Mouse (Mus musculus) heart, postnatal 10 days (tissue): Measurements from ENCODE around the gene Oat. TPM values are rescaled to one million over a fixed set of nuclear protein-coding genes. Genes with fewer than 3 reads are reported as not detected.

Experiments used
- DNase-seq, 2 experiments: peaks; one replicate each; pipeline ENCODE4 v3.0.0; 2021
- intact Hi-C: fragments of 180-260 bp; cut with DNase I; formaldehyde crosslinking; loops from one replicate; pipeline ENCODE4 v1.15.1; 2025
- total RNA-seq, 2 experiments: library from RNA; stranded (reverse); gene quantifications; 2 replicates each; pipeline ENCODE4 v1.2.3; 2021

Oat gene
- total RNA-seq, 2 experiments from 2014 or later, result 116 to 121 TPM

- no peak for DNase-seq
- intact Hi-C loops, result no loop called here
These were observed 18.1 kb upstream of the Oat start for GRCm38 (mm10) chr7:132594325-132594724.

GRCm38 (mm10) chr7:132593762-132594161, 17.6 kb upstream of the Oat start:
- no peak for DNase-seq
- intact Hi-C loops, result no loop called here

GRCm38 (mm10) chr7:132589610-132590009, 13.4 kb upstream of the Oat start:
- no peak for DNase-seq
- intact Hi-C loops, result no loop called here

GRCm38 (mm10) chr7:132587167-132587566, 11.0 kb upstream of the Oat start:
- DNase-seq, result no peak
- intact Hi-C loops, result no loop called here

GRCm38 (mm10) chr7:132585695-132586491, 9.7 kb upstream of the Oat start:
- no peak for DNase-seq
- intact Hi-C loops, result no loop called here

GRCm38 (mm10) chr7:132581441-132581840, 5.2 kb upstream of the Oat start:
- DNase-seq, result no peak
- intact Hi-C loops, result no loop called here

- intact Hi-C loops, result no loop called here
These were observed 4.3 kb upstream of the Oat start for GRCm38 (mm10) chr7:132580511-132580910.

GRCm38 (mm10) chr7:132576891-132577290, 693 bp upstream of the Oat start:
- intact Hi-C loops, result loop anchor here (5.0 to 10.0 kb wide), 2 partner anchors 60 to 238 kb away; partner anchors contain the start of gene Fam53b
- no peak for DNase-seq

More at GRCm38 (mm10) chr7:132580511-132580910, 4.3 kb upstream of the Oat start:
- no peak for DNase-seq

- peak; percentile 86 to 88 for DNase-seq
- intact Hi-C loops, result loop anchor here (5.0 to 10.0 kb wide), 2 partner anchors 62 to 239 kb away; partner anchors contain the start of gene Fam53b
These were observed 575 bp downstream of the Oat start for GRCm38 (mm10) chr7:132575623-132576022.

GRCm38 (mm10) chr7:132574646-132575045, 1.6 kb downstream of the Oat start:
- DNase-seq, result no peak
- intact Hi-C loops, result loop anchor here (5.0 to 10.0 kb wide), 2 partner anchors 63 to 240 kb away; partner anchors contain the start of gene Fam53b

- intact Hi-C loops, result loop anchor here (10.0 kb wide), 1 partner anchor 242 kb away; the partner anchor contains the start of gene Fam53b
- no peak for DNase-seq
These were observed 3.0 kb downstream of the Oat start for GRCm38 (mm10) chr7:132573205-132573604.

GRCm38 (mm10) chr7:132572738-132573137, 3.5 kb downstream of the Oat start:
- DNase-seq, result no peak
- intact Hi-C loops, result loop anchor here (10.0 kb wide), 1 partner anchor 242 kb away; the partner anchor contains the start of gene Fam53b

- intact Hi-C loops, result loop anchor here (10.0 kb wide), 1 partner anchor 243 kb away; the partner anchor contains the start of gene Fam53b
- peak in 1 of 2 experiments; percentile 36 for DNase-seq
These were observed 4.7 kb downstream of the Oat start for GRCm38 (mm10) chr7:132571481-132571880.

GRCm38 (mm10) chr7:132570071-132570470, 6.1 kb downstream of the Oat start:
- intact Hi-C loops, result loop anchor here (10.0 kb wide), 1 partner anchor 245 kb away; the partner anchor contains the start of gene Fam53b
- DNase-seq, result peak; percentile 48 to 74

GRCm38 (mm10) chr7:132568817-132569216, 7.4 kb downstream of the Oat start:
- DNase-seq, result peak in 1 of 2 experiments; percentile 39
- intact Hi-C loops, result no loop called here

GRCm38 (mm10) chr7:132565831-132566230, 10.4 kb downstream of the Oat start:
- DNase-seq, result no peak
- intact Hi-C loops, result no loop called here

GRCm38 (mm10) chr7:132559138-132559766, 16.9 kb downstream of the Oat start:
- intact Hi-C loops, result no loop called here
- DNase-seq, result no peak

- no peak for DNase-seq
- intact Hi-C loops, result no loop called here
These were observed 18.0 kb downstream of the Oat start for GRCm38 (mm10) chr7:132558141-132558736.

- DNase-seq, result no peak
- intact Hi-C loops, result no loop called here
These were observed 19.6 kb downstream of the Oat start for GRCm38 (mm10) chr7:132556575-132556974.

GRCm38 (mm10) chr7:132555911-132556310, 20.3 kb downstream of the Oat start:
- intact Hi-C loops, result no loop called here
- no peak for DNase-seq

- DNase-seq, result no peak
- intact Hi-C loops, result loop anchor here (5.0 kb wide), 1 partner anchor 1012 kb away; the partner anchor contains the start of gene Hmx3
These were observed 22.1 kb downstream of the Oat start for GRCm38 (mm10) chr7:132554091-132554490.
